Mouse (Mus musculus) forebrain, embryonic 15.5 days (tissue): ENCODE data around the gene Acap1. TPM values are rescaled to one million over a fixed set of nuclear protein-coding genes. Genes with fewer than 3 reads are reported as not detected.
"Not testable (repeated sequence)": the region's sequence is repeated elsewhere in the genome, so short reads cannot be mapped to it uniquely, and the experiment has no call there.

Source experiments
- ATAC-seq: fragments of 200-750 bp; cut with Nextera tagmentation; replicated peaks from 2 replicates; pipeline ENCODE4 v1.8.0; 2017; ENCODE audit warnings: mild to moderate bottlenecking, moderate TSS enrichment, moderate library complexity
- H3K27ac ChIP-seq: fragments of 300-500 bp; sonication (generic); replicated peaks from 2 replicates; pipeline ENCODE4 v1.5.1; 2015; ENCODE audit warnings: mild to moderate bottlenecking, inconsistent platforms
- H3K27me3 ChIP-seq: fragments of 300-500 bp; sonication (generic); 2 replicates; pipeline ENCODE4 v1.6.1; 2015; ENCODE audit warnings: inconsistent platforms
- H3K36me3 ChIP-seq: fragments of 300-500 bp; sonication (generic); 2 replicates; pipeline ENCODE4 v1.6.1; 2015; ENCODE audit warnings: mild to moderate bottlenecking, inconsistent platforms
- H3K4me1 ChIP-seq: fragments of 300-500 bp; sonication (generic); 2 replicates; pipeline ENCODE4 v1.6.1; 2015; ENCODE audit warnings: inconsistent platforms
- H3K4me2 ChIP-seq: fragments of 300-500 bp; sonication (generic); replicated peaks from 2 replicates; pipeline ENCODE4 v1.6.1; 2015; ENCODE audit warnings: mild to moderate bottlenecking, inconsistent platforms
- H3K4me3 ChIP-seq: fragments of 300-500 bp; sonication (generic); 2 replicates; pipeline ENCODE4 v1.5.1; 2015; ENCODE audit warnings: mild to moderate bottlenecking, inconsistent platforms
- H3K9ac ChIP-seq: fragments of 300-500 bp; sonication (generic); replicated peaks from 2 replicates; pipeline ENCODE4 v1.6.1; 2015; ENCODE audit warnings: mild to moderate bottlenecking, inconsistent platforms
- H3K9me3 ChIP-seq: fragments of 300-500 bp; sonication (generic); 2 replicates; pipeline ENCODE4 v1.6.1; 2016; ENCODE audit warnings: inconsistent platforms
- WGBS: fragments of 180-500 bp; shearing (Covaris S2); methylation state at CpG from one replicate; pipeline ENCODE4 v1.1.7; 2015; ENCODE audit warnings: mixed read lengths; 5-methylcytosine and 5-hydroxymethylcytosine counted together
- polyA plus RNA-seq: library from polyadenylated mRNA; unstranded; fragments of >200 nt; fragmentation: Nextera tagmentation; extraction: Ambion mirVana; gene quantifications from 2 replicates; pipeline ENCODE4 v1.2.1, GENCODE M21; 2015

The Acap1 gene
- polyA plus RNA-seq, 1 experiment from 2014 or later = 0.48 TPM

DNA sequence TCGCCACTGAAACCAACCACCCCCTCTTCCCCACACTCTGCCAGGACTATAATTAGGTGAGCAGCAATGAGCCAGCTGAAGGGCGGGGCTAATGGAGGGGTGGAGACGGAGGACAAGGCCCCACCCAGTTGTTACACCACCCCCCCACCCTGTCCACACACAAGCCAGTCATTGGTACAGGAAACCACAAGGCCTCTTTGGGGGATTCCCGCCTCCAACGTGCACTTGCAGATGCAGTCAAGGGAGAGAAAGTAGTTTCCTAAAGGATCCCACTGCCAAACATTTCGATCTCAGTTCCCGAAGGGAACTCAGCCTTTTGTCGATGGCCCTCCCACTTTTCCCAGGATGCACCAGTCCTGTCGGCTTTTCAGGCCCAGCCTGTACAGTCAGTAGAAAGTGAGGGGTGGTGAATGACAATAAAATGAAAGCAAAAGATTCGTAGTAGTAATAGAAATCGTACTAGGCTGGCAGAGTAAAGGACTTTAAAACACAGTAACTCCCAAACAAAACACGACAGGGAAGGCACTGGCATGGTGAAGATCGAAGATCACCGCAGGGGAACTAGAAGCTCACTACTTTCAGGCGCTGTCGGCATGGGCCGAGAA lies 24.4 kb upstream of the Acap1 start:
- H3K27me3 ChIP-seq = no peaks in the 10 kb centered on the region
- WGBS = under 1% methylated on average over 17 of the region's 17 CpGs

DNA sequence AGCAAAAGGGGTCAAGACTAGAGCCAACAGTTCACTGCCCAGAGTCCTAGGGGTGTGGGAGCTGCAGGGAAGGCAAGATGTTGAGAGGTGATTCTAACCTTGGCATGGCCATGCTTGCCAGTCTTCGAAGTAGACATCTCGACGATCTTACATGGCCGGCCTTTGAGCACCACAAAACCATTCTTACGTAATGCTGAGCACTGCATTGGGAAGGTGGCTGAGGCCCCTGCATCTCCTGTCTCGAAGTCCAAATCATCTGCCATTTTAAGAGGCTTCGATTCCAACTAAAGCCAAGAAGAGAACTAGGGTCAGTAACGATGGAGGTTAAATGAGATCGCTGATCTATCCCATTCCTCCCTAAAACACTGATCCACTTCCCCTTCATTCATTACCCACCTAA lies 23.7 kb upstream of the Acap1 start:
- Histone ChIP-seq H3K36me3 (peaks cover 43% of the 10 kb centered on the region), H3K9me3 (no peaks in the 10 kb centered on the region), H3K27ac (peak overlapping the region; percentile 95; the same call in 1 of the 2 replicates), H3K4me2 (peak overlapping the region; percentile 74), H3K9ac (no peak overlapping the region), H3K27me3 (no peaks in the 10 kb centered on the region), H3K4me1 (peaks cover 50% of the 10 kb centered on the region), H3K4me3 (peak overlapping the region; percentile 68)
- ATAC-seq = no peak
- 83% methylated on average over 9 of the region's 9 CpGs for WGBS

More for the DNA sequence above, 24.4 kb upstream of the Acap1 start:
- Histone ChIP-seq H3K9me3 (no peaks in the 10 kb centered on the region), H3K4me1 (peaks cover 43% of the 10 kb centered on the region), H3K4me3 (peak overlapping the region; percentile 68), H3K36me3 (peaks cover 43% of the 10 kb centered on the region), H3K4me2 (peak overlapping the region; percentile 74), H3K9ac (peak overlapping the region; percentile 68), H3K27ac (peak overlapping the region; percentile 95)
- no peak for ATAC-seq

DNA sequence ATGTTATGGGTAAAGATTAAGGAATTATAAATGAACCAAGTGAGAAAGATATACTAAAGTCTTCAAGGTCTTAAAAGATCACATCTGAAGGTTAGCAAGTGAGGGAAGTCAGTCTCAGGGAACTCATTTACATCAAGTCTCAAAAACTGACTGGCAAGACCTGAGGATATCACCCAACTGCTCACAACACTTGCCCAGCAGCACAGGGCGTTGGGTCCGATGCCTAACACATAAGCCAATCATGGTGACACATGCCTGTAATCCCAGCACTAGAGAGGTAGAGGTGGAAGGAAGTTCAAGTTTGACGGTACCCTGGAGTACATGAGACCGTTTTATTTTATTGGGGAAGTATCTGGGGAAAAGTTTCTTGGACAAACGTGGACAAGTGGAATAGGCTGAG lies 22.8 kb upstream of the Acap1 start:
- Histone ChIP-seq H3K4me2 (no peak overlapping the region), H3K9ac (no peak overlapping the region), H3K27ac (no peak overlapping the region), H3K4me1 (peaks cover 56% of the 10 kb centered on the region), H3K4me3 (no peak overlapping the region), H3K9me3 (no peaks in the 10 kb centered on the region), H3K36me3 (peaks cover 46% of the 10 kb centered on the region), H3K27me3 (no peaks in the 10 kb centered on the region)
- WGBS = 85% methylated on average over 5 of the region's 5 CpGs
- no peak for ATAC-seq

DNA sequence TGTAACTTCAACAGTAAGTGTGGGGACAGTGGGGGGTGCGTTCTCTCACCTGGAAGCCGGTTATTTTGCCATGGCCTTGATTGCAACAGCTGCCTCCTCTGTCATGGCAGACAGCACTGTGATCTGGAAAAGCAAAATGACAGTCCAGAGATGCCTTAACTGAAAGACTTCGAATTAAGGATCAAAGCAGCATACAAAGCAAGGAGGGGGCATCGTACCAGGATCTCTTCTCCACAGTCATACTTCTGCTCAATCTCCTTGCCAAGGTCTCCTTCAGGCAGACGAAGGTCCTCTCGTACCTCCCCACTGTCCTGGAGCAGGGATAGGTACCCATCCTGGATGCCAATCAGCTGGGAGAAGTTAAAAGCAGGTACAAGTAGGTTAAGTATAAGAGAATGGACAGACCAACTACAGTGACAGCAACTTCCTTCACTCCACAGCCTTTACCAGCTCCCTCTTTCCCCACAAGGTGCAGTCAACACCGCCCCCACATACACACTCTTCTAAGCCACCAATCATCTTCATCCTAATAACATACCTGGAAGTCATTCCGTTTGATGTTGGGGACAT lies 22.1 kb upstream of the Acap1 start:
- Histone ChIP-seq H3K36me3 (peaks cover 50% of the 10 kb centered on the region), H3K9ac (no peak overlapping the region), H3K4me1 (peaks cover 53% of the 10 kb centered on the region), H3K27ac (no peak overlapping the region), H3K27me3 (no peaks in the 10 kb centered on the region), H3K9me3 (no peaks in the 10 kb centered on the region), H3K4me2 (no peak overlapping the region), H3K4me3 (no peak overlapping the region)
- ATAC-seq = no peak
- WGBS = 90% methylated on average over 8 of the region's 8 CpGs

DNA sequence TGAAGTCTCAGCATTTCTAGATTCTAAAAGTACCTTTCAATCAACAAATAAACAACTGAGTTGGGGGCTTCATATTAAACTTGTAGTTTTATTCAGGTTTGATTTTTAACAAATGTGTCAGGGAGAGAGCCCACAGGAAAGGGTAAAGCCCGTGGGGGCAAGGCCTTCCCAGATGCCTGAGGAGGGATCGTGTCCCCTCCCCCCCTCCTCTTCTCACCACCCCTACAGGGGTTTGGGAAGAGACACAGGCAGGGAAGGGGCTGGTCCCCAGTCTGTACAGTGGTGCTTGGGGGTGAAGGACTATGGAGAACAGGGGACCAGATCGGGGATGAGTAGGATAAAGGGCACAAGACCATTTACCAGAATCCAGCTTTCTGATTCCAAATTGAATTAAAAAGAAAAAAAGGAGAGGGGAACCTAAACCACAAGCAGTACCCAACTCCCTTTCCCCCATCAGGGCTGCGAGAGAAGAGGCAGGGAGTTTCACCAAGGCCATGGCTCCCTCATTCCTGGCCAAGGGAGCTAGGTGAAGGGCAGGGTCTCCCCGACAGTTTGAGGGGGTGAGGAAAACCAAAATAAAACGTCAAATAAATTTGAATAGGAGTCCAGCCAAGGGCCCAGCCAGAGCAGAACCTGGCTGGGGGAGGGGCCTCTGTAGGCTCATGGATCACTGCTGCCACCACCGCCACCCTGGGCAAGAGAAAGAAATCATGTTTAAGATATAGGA lies 21.5 kb upstream of the Acap1 start:
- H3K4me1 ChIP-seq = peaks cover 47% of the 10 kb centered on the region
- not testable (repeated sequence) for H3K27ac ChIP-seq, ATAC-seq, H3K4me2 ChIP-seq, H3K9ac ChIP-seq, H3K4me3 ChIP-seq, H3K9me3 ChIP-seq, H3K27me3 ChIP-seq
- peaks cover 56% of the 10 kb centered on the region for H3K36me3 ChIP-seq
- WGBS = 55% methylated on average over 7 of the region's 7 CpGs

DNA sequence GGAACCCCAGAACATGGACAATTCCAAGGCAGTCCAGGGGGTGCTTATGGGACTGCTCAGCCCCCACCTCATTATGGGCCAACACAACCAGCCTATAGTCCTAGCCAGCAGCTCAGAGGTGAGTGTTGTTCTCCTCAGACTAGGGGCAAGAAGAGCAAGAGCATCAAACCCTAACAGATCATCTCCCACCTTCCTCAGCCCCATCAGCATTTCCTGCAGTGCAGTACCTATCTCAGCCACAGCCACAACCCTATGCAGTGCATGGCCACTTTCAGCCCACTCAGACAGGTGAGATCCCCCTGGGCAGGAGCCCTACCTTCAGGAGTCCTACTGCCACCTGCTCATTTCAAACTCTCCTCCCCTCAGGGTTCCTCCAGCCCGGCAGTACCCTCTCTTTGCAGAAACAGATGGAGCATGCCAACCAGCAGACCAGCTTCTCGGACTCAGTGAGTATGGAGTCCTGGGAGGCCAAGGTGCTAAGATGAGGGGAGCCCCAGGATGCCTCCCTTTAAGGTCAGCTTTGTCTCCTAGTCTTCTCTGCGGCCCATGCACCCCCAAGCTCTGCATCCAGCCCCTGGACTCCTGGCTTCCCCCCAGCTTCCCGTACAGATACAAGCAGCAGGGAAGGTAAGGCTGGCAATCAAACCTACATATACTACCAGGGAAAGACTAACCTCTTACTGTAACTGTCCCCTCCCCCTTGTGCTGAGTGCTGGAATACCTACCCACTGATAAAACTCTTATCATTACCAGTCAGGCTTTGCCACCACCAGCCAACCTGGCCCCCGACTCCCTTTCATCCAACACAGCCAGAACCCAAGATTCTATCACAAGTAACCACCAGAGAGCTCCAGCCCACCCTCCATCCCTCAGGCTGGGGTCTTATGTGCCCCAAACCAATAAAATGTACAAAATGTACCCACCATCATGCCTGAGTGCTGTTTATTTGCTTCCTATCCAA lies 20.6 kb upstream of the Acap1 start:
- no peaks in the 10 kb centered on the region for H3K27me3 ChIP-seq
- ATAC-seq = no peak
- 70% methylated on average over 5 of the region's 5 CpGs for WGBS
- H3K36me3 ChIP-seq = peaks cover 65% of the 10 kb centered on the region
- H3K9me3 ChIP-seq = no peaks in the 10 kb centered on the region
- no peak overlapping the region for H3K4me2 ChIP-seq
- H3K9ac ChIP-seq = no peak overlapping the region
- H3K4me3 ChIP-seq = no peak overlapping the region
- H3K27ac ChIP-seq = no peak overlapping the region
- H3K4me1 ChIP-seq = peaks cover 47% of the 10 kb centered on the region

DNA sequence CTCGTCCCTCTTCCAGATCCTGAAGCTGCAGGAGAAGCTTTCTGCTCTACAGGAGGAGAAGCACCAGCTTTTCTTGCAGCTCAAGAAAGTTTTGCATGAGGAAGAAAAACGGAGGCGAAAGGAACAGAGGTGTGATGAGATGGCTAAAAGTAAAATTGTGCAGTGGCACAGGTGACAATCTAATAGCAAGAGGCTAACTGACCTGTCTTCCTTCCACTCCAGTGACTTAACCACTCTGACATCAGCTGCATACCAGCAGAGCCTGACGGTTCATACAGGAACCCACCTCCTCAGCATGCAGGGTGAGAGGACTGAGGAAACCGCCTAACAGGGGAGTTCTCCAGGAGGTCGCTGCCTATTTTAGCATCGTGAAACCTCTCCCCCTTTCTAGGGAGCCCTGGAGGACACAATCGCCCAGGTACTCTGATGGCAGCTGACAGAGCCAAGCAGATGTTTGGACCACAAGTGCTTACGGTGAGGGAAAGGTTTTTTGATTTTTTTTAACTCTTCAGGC lies 19.6 kb upstream of the Acap1 start:
- H3K4me2 ChIP-seq = peak overlapping the region; percentile 91
- H3K36me3 ChIP-seq = peaks cover 75% of the 10 kb centered on the region
- H3K27me3 ChIP-seq = no peaks in the 10 kb centered on the region
- peak overlapping the region; percentile 86 for H3K4me3 ChIP-seq
- WGBS = 36% methylated on average over 9 of the region's 9 CpGs
- no peak overlapping the region for H3K27ac ChIP-seq
- peaks cover 45% of the 10 kb centered on the region for H3K4me1 ChIP-seq
- H3K9ac ChIP-seq = peak overlapping the region; percentile 94
- no peak for ATAC-seq
- H3K9me3 ChIP-seq = no peaks in the 10 kb centered on the region

DNA sequence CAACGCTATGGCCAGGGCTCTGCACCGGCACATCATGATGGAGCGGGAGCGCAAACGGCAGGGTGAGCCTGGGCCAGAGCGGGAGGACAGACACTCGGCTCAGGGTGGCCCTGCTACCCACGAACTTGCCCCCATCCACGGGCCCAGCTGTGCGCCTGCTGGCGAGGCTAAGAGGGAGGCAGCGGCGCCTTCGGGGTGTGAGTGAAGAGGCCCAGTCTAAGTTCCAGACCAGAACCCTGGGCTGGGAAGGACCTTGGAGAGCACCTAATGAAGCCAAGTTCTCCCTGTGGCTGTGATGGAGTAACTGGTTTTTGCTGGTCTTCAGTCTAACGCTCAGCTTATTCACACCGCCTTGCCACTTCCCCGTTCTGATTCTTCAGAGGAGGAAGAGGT lies 19.0 kb upstream of the Acap1 start:
- no peaks in the 10 kb centered on the region for H3K9me3 ChIP-seq
- peaks cover 81% of the 10 kb centered on the region for H3K36me3 ChIP-seq
- peaks cover 39% of the 10 kb centered on the region for H3K4me1 ChIP-seq
- no peak for ATAC-seq
- 1% methylated on average over 17 of the region's 17 CpGs for WGBS
- H3K27me3 ChIP-seq = no peaks in the 10 kb centered on the region
- peak overlapping the region; percentile 94 for H3K9ac ChIP-seq
- peak overlapping the region; percentile 91 for H3K4me2 ChIP-seq
- peak overlapping the region; percentile 86 for H3K4me3 ChIP-seq
- peak overlapping the region; percentile 89 for H3K27ac ChIP-seq

DNA sequence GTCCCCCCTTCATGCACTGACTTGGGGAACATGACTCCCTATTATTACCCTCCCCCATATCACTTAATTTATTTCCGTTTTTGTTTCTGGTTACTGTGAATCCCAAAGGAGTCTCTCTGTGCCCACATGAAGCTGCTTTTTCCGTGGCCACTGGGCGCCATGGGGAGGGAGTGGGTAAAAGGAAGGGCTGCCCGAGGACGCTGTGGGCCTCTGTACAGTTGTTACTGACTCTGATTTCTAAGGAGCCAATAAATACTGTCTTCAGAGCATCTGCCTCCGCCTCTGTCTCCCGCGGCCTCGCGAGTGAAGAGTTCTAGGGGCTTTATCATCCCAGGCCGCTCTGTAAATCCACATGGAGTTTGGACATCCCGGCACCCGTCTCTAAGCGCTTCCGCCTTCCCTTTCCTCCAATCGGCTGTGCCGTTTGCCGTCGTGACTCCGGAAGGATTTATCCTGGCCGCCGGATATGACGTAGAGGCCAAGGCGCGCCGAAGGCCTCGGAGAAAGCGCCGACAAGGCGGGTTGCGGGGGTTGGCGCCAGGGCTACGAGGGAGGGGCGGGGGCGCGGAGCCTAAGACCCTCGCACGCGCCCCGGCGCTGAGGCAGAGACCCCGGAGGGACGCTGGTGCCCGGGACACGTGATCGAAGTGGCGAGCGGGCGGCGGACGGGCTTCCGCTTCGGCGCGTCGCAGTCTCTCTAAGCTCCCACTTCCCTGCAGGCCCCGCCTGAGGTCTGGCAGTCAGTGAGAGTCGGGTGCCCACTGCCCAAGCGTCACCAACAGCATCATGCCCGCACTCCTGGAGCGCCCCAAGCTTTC lies 18.4 kb upstream of the Acap1 start, which contains the start of gene Gps2:
TSS of gene Gps2 (plus strand) at position 335 of the 818 bp plus-strand sequence.
- peak within 1 kb of the TSS; percentile 91 for H3K4me2 ChIP-seq
- H3K4me1 ChIP-seq = peaks cover 33% of the 10 kb centered on the region
- 2% methylated on average over 61 of the region's 61 CpGs for WGBS
- H3K9ac ChIP-seq = peak within 1 kb of the TSS; percentile 94
- no peaks in the 10 kb centered on the region for H3K27me3 ChIP-seq
- H3K4me3 ChIP-seq = peak within 1 kb of the TSS; percentile 86
- peaks cover 83% of the 10 kb centered on the region for H3K36me3 ChIP-seq
- peak within 1 kb of the TSS; percentile 89 for H3K27ac ChIP-seq
- ATAC-seq = peak; percentile 90
- no peaks in the 10 kb centered on the region for H3K9me3 ChIP-seq

DNA sequence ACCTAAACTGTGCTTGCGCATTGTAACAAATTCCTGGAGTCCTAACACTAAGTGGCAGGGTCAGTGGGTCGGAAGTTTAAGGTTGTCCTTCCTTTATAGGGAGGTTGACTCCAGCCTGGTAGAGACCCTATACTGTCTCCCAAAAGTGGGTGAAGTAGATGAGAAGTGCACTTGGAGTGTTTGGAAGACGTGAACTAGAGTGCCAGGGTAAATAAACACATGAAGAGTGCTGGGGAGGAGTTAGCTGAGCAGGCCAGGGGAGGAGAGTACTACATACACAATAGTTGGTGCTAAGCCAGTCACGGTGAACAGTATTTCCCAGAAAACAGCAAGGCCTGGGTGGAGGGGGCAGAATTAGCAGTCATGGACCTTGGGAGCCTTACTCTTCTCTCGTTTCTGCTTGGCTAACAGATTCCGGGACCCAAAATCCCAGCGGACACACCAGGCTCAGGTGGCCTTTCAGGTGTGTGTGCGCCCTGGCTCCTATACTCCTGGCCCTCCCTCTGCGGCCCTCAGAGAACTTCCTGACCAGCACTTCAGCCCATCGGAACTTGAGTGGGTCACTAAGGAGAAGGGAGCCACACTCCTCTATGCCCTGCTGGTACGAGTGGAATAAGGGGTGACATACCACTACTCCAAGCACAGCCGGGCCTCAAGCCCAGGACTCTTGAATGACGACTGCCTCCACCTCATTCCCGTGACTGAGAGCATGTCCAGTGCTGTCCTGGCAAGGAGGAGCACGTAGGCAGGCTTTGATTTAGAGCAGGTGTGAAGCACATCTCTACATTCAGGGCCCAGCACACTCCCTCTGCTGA lies 17.6 kb upstream of the Acap1 start:
- Histone ChIP-seq H3K27me3 (no peaks in the 10 kb centered on the region), H3K9me3 (no peaks in the 10 kb centered on the region), H3K4me3 (peak overlapping the region; percentile 86), H3K4me1 (peaks cover 29% of the 10 kb centered on the region), H3K4me2 (peak overlapping the region; percentile 91), H3K27ac (peak overlapping the region; percentile 89), H3K36me3 (peaks cover 83% of the 10 kb centered on the region), H3K9ac (0 out of 2 replicates have a peak overlapping the region, but pooled peaks have one; percentile 94)
- 80% methylated on average over 15 of the region's 15 CpGs for WGBS
- peak; percentile 30 for ATAC-seq
